In the genomic region with DNA sequence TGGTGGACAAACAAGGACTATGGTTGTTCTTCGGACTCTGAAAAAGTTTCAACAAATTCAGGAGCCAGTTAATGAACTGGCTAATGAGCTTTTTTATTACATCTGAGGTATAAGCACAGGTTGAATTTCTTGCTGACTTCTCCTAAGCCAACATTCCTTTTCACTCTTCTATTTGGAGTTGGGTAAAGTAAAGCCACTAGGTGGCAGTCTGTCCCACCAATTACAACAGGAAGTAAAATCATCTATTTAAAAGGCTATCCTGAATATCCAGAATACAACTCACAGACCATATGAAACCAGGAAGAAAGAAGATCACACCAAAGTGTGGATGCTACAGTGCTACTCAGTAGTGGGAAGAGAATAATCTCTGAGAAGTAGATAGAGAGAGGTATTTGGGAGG, we compare ENCODE assay signal across 10 mouse cellular contexts. TPM values are rescaled to one million over a fixed set of nuclear protein-coding genes. Genes with fewer than 3 reads are reported as not detected.
DNase-seq lines count a peak whose midpoint lies in the region.
"Had no signal": no experiment of that assay in that cellular context is flagged by ENCODE, and none has a peak within 500 bp of the region (broad histone marks: within the 10 kb centered on the region; RNA-seq: fewer than 3 reads in every experiment).

No protein-coding gene starts in this region.

- DNase-seq in cerebellum, postnatal 10 days = peak; percentile 36 to 48
- DNase-seq in cerebellum, adult 8-10 months = no peak
- peak; percentile 21 to 28 for DNase-seq in left cerebral cortex, adult 18-20 months (ENCODE audit: low spot score in 2 of 2)
- no peak for DNase-seq in left cerebral cortex, postnatal 36 days (ENCODE audit: low spot score in 2 of 2)
- peak; percentile 5 for DNase-seq in MEL-GATA-1-ER (ENCODE audit: extremely low read depth, low read depth)
- peak; percentile 18 for DNase-seq in kidney, postnatal 14 days
- DNase-seq in gastrocnemius, postnatal 10 days = no peak
- no peak for DNase-seq in adrenal gland, postnatal 10 days
- DNase-seq: cerebellum, adult 11 months had no signal

- intact Hi-C loops in left cerebral cortex, postnatal 36 days (cut with DNase I) = no loop called here

RNA-seq across cellular contexts. Expression of gene Olfr291, which starts 48.1 kb away (rescaled TPM):
- total RNA-seq in left cerebral cortex, adult 18-20 months (2021) = not detected
- not detected for total RNA-seq in left cerebral cortex, postnatal 36 days (2021)
- total RNA-seq in gastrocnemius, postnatal 10 days (2021) = not detected
- total RNA-seq in adrenal gland, postnatal 10 days (2021) = not detected
- total RNA-seq: layer of hippocampus, postnatal 36 days had no signal

Comparison
In these comparisons a context has a peak if more than half of its experiments do, and no peak if none do; other contexts are left out.
1. DNase-seq: peak in cerebellum, postnatal 10 days (2 of 2), left cerebral cortex, adult 18-20 months (2 of 2), MEL-GATA-1-ER (single experiment) and kidney, postnatal 14 days (single experiment); none in cerebellum, adult 8-10 months (single experiment), left cerebral cortex, postnatal 36 days (0 of 2), gastrocnemius, postnatal 10 days (single experiment) and adrenal gland, postnatal 10 days (single experiment).